Mouse (Mus musculus) left cerebral cortex, postnatal 4 days (tissue): ENCODE data around the gene Kcnd1. TPM values are rescaled to one million over a fixed set of nuclear protein-coding genes. Genes with fewer than 3 reads are reported as not detected.

ENCODE experiments used
- DNase-seq: peaks from one replicate; pipeline ENCODE4 v3.0.0-alpha.2; 2022
- intact Hi-C: fragments of 180-260 bp; cut with DNase I; formaldehyde crosslinking; loops from one replicate; pipeline ENCODE4 v1.15.1; 2025
- microRNA-seq: library from miRNA; unstranded; fragments of <30 nt; microRNA quantifications from one replicate; pipeline ENCODE4 v1.2.0, GENCODE M21; 2022
- total RNA-seq, 2 experiments: library from RNA; stranded (reverse); gene quantifications; 2 replicates each; pipeline ENCODE4 v1.2.3; 2021

The Kcnd1 gene
- total RNA-seq, 2 experiments from 2014 or later: 10.9 to 12.9 TPM

DNA sequence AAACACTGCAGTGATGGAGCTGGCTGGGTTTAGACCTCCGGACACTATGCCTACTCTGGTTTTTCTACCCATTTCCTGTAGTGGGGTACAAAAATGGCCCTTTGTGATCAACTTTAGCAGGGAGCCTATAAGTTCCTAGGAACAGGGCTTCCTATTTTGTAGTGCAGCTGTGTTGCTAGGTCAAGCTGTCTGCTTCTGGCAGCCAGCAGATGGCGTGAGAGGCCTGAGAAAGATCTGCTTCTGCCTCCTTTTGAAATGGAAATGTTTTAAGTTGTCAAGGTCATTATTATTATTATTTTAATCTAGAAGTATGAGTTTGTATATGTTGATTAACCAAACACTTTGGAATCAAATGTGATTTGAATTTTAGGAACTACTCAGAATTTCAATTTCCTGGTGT, 32.5 kb downstream of the Kcnd1 start:
- intact Hi-C loops: no loop called here
- peak; percentile 21 for DNase-seq

DNA sequence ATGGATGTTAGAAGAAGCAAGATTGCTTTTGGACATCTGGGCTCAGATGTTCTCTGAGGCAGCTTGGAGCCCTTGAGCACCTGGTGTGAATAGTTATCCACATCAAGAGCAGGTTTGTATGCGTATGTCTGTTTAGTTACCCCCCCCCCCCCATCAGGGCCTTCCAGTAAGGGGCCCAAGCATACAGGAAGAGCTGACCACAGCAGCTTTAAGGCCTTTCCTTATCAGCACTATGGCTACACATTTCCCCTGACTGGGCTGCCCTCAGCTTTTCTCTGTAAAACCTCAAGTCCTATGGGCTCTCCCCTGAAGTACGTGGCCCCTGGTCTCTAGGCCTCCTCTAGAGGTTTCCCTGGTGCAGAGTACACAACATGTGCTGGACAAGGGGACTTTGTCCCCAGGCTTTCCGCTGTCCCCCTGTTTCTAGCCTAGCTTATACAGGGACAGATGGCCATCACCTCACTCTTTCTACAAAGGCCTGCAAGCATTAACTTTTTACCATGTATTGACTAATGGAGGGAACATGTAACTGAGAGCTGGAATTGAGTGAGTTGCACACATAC, 37.2 kb downstream of the Kcnd1 start:
- no peak for DNase-seq
- intact Hi-C loops: no loop called here

DNA sequence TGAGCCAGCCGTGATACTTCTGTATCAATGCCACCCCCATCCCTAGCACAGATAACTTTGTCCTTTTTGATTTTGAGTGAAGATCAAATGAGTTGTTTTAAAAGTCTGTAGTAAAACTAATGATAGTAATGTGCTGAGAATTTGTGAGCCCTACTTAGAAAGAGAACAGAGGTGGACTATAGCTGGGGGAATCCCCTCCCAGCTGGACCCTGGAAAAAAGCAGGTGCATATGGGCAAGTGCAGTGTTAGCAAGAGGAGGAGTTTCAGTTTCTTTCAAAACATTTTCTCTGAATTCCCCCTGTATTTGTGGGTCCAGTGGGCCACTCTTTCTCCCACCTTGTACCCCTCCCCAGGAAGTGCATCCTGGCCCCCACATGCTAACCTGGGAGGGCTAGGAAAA, 41.1 kb downstream of the Kcnd1 start:
- DNase-seq: no peak
- intact Hi-C loops: no loop called here

DNA sequence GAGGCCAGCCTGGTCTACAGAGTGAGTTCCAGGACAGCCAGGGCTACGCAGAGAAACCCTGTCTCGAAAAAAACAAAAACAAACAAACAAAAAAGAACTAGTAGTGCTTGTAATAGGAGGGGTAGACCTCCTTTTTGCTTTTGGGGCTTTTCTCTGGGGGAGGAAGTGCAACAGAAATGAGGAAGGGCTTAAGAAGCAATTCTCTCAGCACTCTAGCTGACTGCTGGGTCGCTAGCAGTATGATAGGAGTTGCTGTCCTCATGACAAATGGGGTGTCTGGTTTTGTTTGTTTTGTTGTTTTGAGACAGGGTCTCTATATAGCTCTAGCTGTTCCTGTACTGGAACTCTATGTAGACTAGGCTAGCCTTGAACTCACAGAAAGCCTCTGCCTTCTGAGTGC, 42.5 kb downstream of the Kcnd1 start:
- intact Hi-C loops: no loop called here

DNA sequence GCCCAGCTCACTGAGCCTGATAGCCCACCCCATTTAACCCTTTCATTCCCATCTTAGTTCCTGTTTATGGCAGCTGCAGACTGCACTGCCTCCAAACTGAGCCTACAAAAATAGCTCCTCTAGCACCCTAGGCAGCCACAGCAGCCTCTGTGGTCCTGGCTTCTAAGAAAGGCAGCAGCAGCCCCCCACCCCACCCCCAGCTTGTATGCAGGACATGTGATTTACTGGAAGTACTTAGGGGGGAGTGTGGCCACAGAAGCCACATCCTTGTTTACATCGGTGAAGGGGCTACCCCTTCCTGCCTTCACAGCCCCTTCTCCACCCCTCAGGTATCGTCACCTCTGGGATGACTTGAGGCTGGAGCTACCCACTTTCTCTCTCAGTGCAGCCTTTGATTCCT, 43.3 kb downstream of the Kcnd1 start:
- DNase-seq: no peak
- intact Hi-C loops: no loop called here

More for the DNA sequence above, 42.5 kb downstream of the Kcnd1 start:
- DNase-seq: no peak

DNA sequence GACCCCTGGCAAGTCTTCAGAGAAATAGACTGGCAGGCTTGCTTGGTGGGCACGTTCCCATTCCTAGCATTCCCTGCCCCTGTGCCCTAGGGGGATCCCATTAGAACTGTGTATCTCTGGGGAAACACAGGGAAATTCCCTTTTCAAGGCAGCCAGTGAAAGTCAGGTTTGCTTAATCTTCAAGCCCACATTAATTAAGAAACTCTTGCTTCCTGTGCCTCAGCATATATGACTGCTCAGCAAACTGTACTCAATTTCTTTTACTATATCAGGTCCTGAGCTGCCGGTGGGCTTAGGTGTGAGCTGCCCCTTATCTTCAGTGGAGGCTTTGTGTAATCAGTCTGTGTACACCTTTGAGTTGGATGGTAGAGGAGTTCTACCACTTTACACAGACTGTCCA, 43.7 kb downstream of the Kcnd1 start:
- intact Hi-C loops: no loop called here
- DNase-seq: no peak

DNA sequence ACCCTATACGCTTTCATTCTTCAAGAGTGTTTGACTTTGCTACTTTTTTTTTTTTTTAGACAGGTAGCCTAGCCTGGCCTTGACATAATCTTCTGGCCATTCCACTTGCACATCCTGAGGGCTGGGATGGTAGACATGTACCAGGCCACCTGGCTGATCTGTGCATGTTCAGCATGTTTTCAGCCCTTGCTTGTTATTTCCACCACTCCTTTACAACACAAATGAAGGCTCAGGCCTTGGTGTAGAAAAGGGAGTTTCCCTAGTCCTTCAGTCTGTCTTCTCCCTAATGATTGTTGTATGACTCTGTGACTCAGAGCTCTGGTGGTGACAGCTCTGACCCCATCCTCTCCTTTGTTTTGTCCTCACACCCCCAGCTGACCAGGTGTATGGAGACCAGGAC, 45.1 kb downstream of the Kcnd1 start:
- intact Hi-C loops: no loop called here
- no peak for DNase-seq

DNA sequence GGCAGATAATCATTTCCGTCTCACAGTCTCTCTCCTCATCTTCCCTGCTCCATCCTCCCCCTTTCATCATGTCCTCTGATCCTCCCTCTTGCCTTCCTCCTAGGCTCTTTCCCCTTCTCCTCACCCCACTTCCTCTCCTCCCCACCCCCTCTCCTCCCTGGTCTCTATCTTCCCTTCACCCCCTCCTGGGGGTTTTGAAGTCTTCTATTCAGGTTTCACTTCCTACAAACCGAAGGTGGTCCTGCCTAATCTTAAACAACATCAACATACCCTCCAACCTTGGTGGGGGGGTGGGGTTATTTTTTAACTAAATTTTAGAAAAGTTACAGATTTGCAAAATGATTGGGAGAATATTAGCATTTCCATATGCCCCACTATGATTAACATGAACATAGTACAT, 46.4 kb downstream of the Kcnd1 start:
- no peak for DNase-seq
- intact Hi-C loops: no loop called here

DNA sequence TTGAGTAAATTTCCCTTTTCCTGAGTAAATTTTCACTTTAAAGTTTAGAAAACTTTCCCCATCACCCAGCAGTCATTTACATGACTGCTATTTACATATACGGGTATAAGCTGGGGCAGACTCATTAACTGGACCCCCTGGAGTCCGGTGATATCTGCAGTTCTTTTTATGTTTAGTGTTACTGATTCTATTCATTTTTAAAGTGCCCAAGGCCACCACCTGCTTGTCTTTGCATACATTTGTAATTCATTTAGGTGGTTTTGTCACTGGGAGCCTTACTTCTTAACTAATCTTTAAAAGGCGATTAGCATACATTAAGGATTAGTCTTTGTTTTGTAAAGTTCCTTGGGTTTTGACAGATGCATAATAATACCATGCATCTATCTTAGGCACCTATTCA, 47.7 kb downstream of the Kcnd1 start:
- DNase-seq: no peak
- intact Hi-C loops: no loop called here

DNA sequence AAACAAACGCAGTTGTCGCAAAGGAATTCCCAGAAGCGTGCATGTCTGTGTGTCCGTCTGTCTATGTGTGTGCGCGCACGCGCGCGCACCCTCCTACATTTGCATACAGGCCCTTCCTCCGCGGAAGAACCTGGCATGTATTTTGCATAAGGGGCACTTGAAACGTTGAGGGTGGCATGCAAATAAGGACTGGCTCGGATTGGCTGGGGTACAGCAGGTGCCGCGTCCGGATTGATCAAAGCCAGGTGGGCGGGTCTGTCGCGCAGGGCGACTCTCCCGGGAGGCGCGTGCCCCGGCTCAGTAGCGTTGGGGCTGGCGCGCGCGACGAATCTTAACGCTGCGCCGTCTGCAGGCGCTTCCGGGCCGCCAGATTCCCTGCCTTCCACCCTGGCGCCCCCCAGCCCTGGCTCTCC, 55.9 kb downstream of the Kcnd1 start, which contains the start of gene Pim2:
Gene Pim2, plus strand, starts transcription at position 256 of the 413 bp plus-strand sequence.
- intact Hi-C loops: no loop called here
- peak; percentile 84 for DNase-seq

DNA sequence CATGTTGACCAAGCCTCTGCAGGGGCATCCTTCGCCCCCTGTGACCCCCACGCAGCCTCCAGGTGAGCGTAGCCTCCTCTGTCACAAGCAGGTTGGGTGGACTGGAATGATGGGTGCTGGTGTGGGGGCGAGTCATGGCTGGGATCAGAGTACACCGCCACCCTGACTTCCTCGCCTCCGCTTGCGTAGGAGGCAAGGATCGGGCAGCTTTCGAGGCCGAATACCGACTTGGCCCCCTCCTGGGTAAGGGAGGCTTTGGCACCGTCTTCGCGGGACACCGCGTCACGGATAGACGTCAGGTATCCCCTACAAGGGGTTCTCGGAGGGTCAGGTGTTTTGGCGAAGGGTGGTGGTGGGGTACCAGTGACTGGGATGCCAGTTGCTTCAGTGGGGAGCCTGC, 56.4 kb downstream of the Kcnd1 start:
- peak; percentile 16 for DNase-seq
- intact Hi-C loops: no loop called here

DNA sequence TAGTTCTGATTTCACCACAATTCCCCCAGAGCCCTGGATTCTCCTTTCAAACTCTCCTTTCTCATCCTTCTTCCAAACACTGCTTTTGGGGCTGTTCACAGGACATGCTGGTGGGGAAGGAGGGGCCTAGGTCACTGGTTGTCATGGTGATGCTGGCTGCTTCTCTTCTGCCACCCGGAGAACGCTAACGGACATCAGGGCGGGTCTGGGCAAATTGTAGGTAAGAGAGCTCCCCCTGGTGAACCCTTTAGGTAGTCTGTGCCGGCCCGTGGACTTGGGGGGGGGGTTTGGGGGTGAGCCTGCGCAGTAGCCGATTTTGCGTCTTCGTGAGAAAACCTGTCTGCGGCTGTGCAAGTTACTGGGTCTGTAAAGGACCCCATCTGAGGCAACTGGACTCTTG, 57.7 kb downstream of the Kcnd1 start:
- intact Hi-C loops: no loop called here
- peak; percentile 71 for DNase-seq

DNA sequence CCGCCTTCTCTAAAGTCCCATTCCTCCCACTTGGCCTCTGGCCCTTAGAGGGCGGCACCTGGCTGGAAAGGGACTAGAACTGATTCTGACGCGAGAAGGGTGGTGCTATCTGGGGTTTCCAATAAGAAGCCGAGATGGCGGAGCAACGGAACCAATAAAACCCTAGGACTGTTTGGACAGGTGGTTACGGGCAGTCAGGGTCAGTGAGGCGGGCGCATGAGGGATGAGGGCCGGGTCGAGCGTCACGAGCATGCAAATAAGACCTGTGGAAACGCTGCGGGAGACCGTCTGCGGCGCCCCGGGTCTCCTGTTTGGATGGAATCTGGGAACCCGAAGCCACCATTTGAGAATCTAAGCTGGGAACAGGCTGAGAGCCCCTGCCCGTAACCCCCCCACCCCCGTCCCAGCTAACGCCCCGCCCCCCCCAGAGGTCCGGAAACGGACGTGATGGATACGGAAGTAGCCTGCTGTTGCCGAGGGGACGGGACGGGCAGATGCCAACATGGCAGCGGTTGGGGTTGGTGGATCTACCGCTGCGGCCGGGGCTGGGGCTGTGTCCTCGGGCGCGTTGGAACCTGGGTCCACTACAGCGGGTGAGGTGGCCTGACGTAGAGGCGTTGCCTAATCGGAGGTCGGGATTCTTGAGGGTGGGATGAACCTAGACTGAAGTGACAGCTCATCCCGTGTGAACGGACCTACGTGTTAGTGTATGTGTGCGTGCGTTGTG, 61.9 kb downstream of the Kcnd1 start, which contains the start of gene Slc35a2:
Gene Slc35a2, plus strand, starts transcription at position 188 of the 727 bp plus-strand sequence.
- intact Hi-C loops: no loop called here
- DNase-seq: peak; percentile 83

Small RNA genes lying within 50 kb of the gene (microRNA-seq; reads per million reads assigned to microRNA genes)
- 100 reads per million, percentile 50 among the genes with 10 or more reads in this experiment for gene Mir1198

Other genes starting within 250 kb of the Kcnd1 start
- gene Foxp3, start 248.6 kb upstream of the Kcnd1 start, total RNA-seq: under 1 TPM in 1 of 2 experiments, not detected in 1; 0.26 TPM
- gene Ppp1r3f, start 248.0 kb upstream of the Kcnd1 start, total RNA-seq: 10 to 100 TPM in 1 of 2 experiments, 1 to 10 TPM in 1; 9.2 to 10.0 TPM
- gene Ccdc22, start 216.8 kb upstream of the Kcnd1 start, total RNA-seq: 10 to 100 TPM; 24.8 to 26.3 TPM
- under 1 TPM in 1 of 2 experiments, not detected in 1; 0.22 TPM for gene Cacna1f, start 215.2 kb upstream of the Kcnd1 start, total RNA-seq
- gene Syp, start 183.8 kb upstream of the Kcnd1 start, total RNA-seq: 100 to 1,000 TPM; 573 to 717 TPM
- gene Prickle3, start 165.0 kb upstream of the Kcnd1 start, total RNA-seq: 1 to 10 TPM; 1.4 to 1.9 TPM
- gene Plp2, start 150.9 kb upstream of the Kcnd1 start, total RNA-seq: 10 to 100 TPM; 19.3 to 26.5 TPM
- under 1 TPM; 0.22 to 0.38 TPM for gene Magix, start 141.0 kb upstream of the Kcnd1 start, total RNA-seq
- gene Gpkow, start 125.2 kb upstream of the Kcnd1 start, total RNA-seq: 10 to 100 TPM; 39.0 to 42.0 TPM
- 10 to 100 TPM; 32.0 to 34.9 TPM for gene Wdr45, start 108.0 kb upstream of the Kcnd1 start, total RNA-seq
- gene Gm45208, start 100.0 kb upstream of the Kcnd1 start, total RNA-seq: under 1 TPM in 1 of 2 experiments, not detected in 1; 0.60 TPM
- gene Praf2, start 93.8 kb upstream of the Kcnd1 start, total RNA-seq: 10 to 100 TPM; 70.0 to 84.0 TPM
- gene Ccdc120, start 71.4 kb upstream of the Kcnd1 start, total RNA-seq: 10 to 100 TPM; 56.2 to 65.4 TPM
- 10 to 100 TPM; 24.0 to 29.0 TPM for gene Tfe3, start 59.7 kb upstream of the Kcnd1 start, total RNA-seq
- gene Gripap1, start 32.5 kb upstream of the Kcnd1 start, total RNA-seq: 10 to 100 TPM; 79.8 to 81.2 TPM
- gene Otud5, start 19.1 kb downstream of the Kcnd1 start, total RNA-seq: 10 to 100 TPM; 63.8 to 69.8 TPM
- gene Pim2, start 56.0 kb downstream of the Kcnd1 start, total RNA-seq: 10 to 100 TPM; 25.4 to 27.2 TPM
- 10 to 100 TPM; 40.5 to 41.7 TPM for gene Slc35a2, start 61.7 kb downstream of the Kcnd1 start, total RNA-seq
- gene Pqbp1, start 77.0 kb downstream of the Kcnd1 start, total RNA-seq: 10 to 100 TPM; 92.7 to 98.2 TPM
- gene Timm17b, start 77.1 kb downstream of the Kcnd1 start, total RNA-seq: 10 to 100 TPM; 46.6 to 54.4 TPM
- not detected for gene Gm10491, start 85.5 kb downstream of the Kcnd1 start, total RNA-seq
- gene Gm10490, start 87.3 kb downstream of the Kcnd1 start, total RNA-seq: not detected
- 100 to 1,000 TPM; 188 to 204 TPM for gene Pcsk1n, start 97.5 kb downstream of the Kcnd1 start, total RNA-seq
- gene Eras, start 106.3 kb downstream of the Kcnd1 start, total RNA-seq: not detected
- gene Hdac6, start 125.6 kb downstream of the Kcnd1 start, total RNA-seq: 10 to 100 TPM; 62.5 to 71.4 TPM
- gene Gata1, start 155.8 kb downstream of the Kcnd1 start, total RNA-seq: not detected
- not detected for gene Glod5, start 196.2 kb downstream of the Kcnd1 start, total RNA-seq